Mouse (Mus musculus): ENCODE results near the gene Cpa4.

Cpa4 gene

GRCm38 (mm10) chr6:30551644-30552580 lies 16.3 kb upstream of the Cpa4 start:
- DNase-seq (ENCODE audit: low spot score): no peak

- DNase-seq (ENCODE audit: low spot score): no peak
These were observed 15.5 kb upstream of the Cpa4 start for GRCm38 (mm10) chr6:30552628-30553027.

DNA sequence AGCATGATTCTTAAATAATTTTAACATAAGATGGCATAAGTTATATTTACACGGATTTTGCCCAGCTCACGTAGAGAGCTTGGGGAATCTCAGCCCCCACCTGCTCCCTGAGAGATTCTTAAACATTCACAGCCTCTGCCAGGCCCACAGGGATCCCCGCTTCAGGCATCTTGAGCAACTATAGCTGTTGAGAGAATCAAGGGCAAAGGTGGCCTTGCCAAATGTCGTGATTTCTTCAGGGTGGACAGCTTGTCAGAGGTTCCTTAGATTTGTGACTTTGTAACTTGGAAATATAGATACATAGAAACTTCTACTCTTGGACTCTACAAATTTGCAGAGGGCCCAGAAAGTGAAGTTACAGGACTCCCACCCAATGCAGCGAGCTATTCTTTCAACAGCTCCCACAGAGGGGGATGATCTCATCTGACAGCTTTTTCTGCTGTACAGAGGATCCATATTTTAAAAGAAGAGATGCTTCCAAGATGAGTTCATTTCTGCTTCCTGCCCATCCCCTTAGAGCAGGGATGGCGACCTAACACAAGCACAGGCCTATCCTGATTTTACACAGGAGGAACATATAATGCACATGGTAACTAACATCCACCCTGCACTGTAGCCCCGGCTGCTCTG lies 14.7 kb upstream of the Cpa4 start:
- no peak for DNase-seq (ENCODE audit: low spot score)

- DNase-seq (ENCODE audit: low spot score): no peak
These were observed 14.1 kb upstream of the Cpa4 start for GRCm38 (mm10) chr6:30554092-30554491.

GRCm38 (mm10) chr6:30554621-30555170 lies 13.5 kb upstream of the Cpa4 start:
- DNase-seq (ENCODE audit: low spot score): no peak

- peak; percentile 40 for DNase-seq (ENCODE audit: low spot score)
These were observed 12.1 kb upstream of the Cpa4 start for GRCm38 (mm10) chr6:30556080-30556479.

DNA sequence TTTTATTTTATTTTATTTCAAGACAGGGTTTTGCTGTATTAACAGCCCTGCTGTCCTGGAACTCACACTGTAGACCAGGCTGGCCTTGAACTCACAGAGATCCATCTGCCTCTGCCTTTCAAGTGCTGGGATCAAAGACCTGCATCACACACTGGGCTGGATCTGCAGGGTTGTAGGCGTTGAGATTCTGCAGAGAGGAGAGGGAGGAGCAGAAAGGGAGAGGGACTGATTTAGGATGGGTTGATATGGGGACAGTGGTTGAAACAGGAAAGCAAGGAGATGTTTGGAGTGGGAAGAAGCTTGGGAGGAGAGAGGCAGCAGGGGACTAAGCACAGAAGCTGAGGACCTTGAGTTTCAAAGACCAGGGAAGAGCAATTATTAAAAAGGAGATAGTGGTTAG lies 8.4 kb upstream of the Cpa4 start:
- no peak for DNase-seq (ENCODE audit: low spot score)

- DNase-seq (ENCODE audit: low spot score): no peak
These were observed 6.0 kb upstream of the Cpa4 start for GRCm38 (mm10) chr6:30562132-30562531.

DNA sequence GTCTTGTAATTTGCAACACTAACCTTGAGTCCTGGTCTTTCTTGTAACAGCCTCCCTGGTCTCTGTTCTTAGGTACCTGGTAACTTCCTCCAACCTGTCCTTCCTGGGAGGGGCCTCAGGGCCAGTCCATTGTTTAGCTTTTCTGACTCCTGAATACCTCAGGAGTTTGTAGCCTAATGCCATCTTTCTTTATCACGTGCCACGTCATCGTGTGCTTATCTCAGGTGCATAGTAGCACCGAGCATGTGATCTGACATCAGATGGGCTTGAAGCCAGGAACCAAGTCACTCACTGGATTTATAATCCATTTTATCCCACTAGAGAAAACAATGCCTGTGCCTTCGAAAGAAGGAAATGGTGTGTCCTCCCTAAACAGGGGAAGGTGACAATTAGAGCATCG lies 4.6 kb upstream of the Cpa4 start:
- no peak for DNase-seq (ENCODE audit: low spot score)

- no peak for DNase-seq (ENCODE audit: low spot score)
These were observed 4.1 kb upstream of the Cpa4 start for GRCm38 (mm10) chr6:30564051-30564450.

DNA sequence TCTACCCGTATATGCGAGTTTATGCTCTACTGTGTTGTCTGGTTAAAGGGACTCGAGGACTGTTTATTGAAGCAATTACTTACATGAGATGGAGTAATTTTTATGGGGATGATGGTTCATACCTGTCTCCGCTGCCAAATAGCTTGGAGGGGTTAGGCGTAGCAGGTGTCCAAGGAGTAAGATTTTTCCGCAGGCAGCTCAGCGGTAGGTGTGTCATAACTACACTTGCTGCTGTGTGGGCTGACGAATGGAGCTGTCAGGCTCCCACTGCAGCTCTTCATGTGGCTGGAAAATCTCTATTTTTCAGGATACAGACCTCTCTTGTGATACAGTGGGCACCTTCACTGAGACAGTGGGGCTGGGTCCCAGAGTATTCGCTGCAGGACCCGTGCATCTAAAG lies 1.2 kb downstream of the Cpa4 start:
- DNase-seq (ENCODE audit: low spot score): no peak

- no peak for DNase-seq (ENCODE audit: low spot score)
These were observed 1.8 kb downstream of the Cpa4 start for GRCm38 (mm10) chr6:30570012-30570411.

DNA sequence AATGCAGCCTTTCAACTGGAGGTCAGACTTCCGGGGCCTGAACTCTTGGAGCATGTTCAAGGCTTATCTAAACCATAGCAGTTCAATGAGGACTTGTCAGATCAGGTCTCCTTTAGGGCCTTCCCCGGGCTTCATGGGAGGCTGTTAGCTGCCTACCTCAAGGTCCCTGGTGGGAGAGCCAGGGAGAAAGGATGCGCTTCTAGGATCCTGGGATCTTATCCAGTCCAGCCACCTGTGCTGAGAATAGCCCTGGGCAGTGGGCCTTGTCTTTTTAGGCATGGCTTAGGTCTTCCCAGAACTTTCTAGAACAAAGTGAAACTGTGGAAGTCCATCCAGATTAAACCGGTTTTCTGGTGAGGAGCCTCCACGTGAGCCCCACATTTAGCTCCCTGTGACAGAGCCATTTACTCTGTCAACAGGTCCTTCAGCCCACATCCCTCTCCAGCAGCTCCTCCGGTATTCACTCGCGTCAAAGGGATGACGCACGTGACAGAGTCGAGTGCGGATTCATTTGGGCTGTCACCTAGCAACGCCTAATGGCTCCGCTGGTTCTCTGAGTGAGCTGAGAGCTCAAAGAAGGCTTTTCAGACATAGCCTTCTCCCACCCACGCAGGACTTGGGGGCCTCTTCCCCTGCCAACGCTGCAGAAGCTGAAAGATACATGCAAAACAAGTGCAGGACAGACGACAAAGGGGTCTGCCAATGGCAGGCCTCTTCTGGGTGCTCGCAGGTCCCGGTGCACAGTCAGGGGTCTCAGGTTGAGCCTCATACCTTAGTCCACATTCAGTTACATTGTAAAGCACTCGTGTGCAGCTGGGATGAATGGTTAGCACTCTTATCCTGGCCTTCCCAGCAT lies 4.5 kb downstream of the Cpa4 start:
- no peak for DNase-seq (ENCODE audit: low spot score)

DNA sequence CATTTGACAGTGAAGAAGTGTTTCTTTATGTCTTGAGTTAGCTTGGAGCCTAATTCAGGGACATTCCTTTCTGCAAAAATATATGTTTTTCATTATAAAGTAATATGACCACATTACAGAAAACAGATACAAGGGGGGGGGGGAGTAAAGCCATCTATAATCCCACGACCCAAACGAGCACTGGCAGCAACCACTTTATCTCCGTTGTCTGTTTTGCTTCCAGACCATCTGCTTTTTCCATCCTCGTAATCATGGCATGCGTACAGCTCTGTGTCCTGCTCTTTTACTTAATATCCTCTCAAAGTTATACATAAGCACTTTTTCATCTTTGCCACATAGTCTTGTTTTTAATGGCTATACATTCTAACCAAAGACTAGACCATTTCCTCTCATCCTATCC lies 5.2 kb downstream of the Cpa4 start:
- DNase-seq (ENCODE audit: low spot score): no peak

GRCm38 (mm10) chr6:30574945-30575344 lies 6.8 kb downstream of the Cpa4 start:
- DNase-seq (ENCODE audit: low spot score): no peak

DNA sequence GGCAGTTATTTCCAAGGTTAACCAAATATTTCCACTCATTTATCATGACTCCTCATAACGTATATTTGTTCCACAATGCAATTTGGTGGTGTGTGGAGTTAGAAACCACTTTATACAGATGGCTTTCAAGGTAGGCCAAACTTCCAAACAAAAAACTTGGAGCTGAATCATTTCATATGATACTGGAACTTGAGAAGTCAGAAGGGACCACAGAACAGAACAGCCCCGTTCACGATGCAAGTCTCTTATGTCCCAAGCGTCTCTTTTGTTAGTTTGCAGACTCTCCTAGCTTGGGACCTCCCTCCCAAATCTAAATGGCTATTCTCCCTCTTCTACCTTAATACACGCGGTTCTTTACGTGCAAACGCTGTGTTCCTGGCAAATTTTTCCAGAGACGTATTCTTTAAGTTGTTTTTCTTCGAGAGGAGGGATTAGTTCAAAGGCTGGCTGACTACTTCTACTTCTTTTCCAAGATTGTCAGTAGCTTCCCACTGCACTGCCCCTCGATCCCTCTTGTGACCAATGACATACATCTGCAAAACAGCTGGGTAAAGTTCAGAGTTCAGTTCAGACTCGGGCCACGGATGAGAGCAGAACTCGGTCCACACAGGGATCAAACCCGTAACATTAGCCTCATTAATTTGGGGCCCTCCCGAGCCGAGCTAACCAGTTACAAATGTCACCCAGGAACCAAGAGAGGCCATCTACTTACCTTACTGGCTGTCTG lies 8.5 kb downstream of the Cpa4 start:
- no peak for DNase-seq (ENCODE audit: low spot score)

DNA sequence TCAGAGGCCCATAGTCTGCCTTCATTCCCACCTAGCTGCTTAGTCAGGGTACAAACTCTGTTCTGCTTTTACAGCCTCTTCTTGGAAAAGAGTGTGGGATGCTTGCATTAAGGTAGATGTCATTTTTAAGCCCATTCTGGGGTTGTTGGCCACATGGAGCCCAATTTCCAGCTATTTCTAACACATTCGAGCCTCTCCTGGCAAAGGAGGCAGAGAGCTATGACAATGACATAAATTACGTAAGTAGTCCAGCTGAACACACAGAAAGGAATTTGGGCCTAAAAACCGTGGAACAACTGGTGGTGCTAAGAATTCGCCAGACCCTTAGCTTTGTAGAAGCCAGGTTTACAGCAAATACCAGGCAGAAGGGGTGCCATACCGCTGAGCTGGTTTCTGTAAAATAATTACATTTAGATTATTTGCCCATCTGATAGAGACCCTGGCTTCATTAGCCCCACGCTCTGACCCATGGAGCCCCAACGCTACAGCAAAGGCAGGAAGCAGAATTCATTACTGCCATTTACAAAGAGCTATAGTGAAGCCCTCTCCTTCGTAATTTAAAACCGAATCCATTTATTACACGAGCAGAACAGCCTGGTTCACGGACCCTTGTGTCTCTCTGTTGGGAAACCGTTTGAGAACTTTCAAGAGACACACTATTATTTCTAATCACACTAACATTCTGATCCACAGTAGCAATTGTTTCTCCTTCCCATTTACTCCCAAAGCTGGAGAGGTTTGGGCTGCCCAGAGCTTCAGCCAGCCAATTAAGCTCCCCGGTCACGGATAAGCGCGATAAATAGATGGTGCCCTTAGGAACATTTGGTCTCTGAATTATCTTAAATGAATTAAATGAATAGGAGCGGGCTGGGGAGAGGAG lies 12.0 kb downstream of the Cpa4 start:
- no peak for DNase-seq (ENCODE audit: low spot score)

DNA sequence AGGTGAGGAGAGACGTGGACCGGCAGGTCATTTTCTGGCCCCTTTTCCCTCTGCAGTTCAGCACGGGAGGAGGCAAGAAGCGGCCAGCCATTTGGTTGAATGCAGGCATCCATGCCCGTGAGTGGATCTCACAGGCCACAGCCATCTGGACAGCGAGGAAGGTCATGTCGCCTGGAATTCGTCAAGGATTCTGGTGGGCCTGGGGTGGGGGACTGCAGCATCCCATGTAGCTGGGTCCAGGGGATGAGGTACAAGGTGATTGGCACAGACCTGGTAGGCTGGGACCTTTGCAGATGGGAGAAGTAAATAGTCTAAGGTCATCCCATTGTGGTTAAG lies 12.6 kb downstream of the Cpa4 start:
- DNase-seq (ENCODE audit: low spot score): no peak

DNA sequence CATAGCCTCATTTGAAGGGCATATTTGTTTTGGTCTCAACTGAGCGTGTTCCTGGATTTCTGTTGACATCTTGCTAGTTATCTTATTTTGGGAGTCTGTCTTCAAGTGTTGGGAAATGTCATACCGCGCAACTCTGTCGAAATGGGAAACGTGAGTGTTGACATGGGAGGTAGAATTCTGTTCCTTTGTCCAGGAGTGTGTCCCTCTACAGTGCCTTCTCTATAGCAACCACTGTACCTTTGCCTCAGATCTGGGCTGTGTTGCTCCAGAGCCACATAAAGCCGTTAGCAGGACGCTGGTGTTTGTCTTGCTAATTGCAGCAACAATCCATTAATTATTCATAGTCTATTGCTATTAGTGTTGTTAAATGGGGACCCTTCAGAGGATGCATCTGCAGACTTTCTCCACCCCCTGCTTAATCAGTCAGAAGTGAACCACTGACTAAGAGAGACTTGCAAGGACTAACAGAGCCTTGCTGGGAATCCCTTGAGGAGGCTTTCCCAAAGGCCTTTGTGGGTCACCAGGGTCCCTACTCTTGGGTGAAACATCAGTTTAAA lies 18.8 kb downstream of the Cpa4 start:
- no peak for DNase-seq (ENCODE audit: low spot score)

- DNase-seq (ENCODE audit: low spot score): no peak
These were observed 21.6 kb downstream of the Cpa4 start for GRCm38 (mm10) chr6:30589819-30590218.

Measured in ovary, postnatal 36 days (tissue).